Mouse (Mus musculus) heart, adult 9 months (tissue): ENCODE measurements around the gene Herc1.

Experiments used
- DNase-seq, 2 experiments: peaks; one replicate each; pipeline ENCODE4 v3.0.0; 2022; ENCODE audit warnings: low spot score in 2 of 2

The Herc1 gene

GRCm38 (mm10) chr9:66501248-66501647 is 151.0 kb downstream of the Herc1 start:
- DNase-seq = no peak

DNA sequence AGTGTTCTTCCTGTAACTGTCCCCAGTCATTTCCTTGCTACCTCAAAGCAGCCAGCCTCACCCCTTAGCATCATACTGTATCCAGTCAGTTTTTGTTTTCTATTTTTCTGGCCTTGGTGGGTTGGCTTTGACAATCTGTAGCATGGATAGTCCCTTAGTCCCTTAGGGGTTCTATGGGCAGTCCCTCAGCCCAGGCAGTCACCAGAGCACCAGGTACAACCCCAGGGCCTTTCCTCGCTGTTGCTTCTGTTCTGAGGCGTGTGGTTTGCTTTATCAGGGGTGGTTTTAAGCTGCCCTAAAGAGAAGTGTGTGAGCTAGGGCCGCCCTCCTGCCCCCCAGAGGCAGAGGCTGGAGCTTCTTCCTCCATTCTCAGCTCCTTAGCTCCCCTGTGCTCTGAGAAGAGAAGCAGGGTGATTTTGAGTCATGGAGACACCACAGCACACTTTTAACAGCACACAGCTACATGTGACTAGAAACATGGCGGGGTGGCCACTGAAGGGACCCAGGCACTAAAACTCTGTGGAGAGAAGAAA is 153.7 kb downstream of the Herc1 start:
- DNase-seq = no peak

GRCm38 (mm10) chr9:66504518-66504917 is 154.3 kb downstream of the Herc1 start:
- no peak for DNase-seq

DNA sequence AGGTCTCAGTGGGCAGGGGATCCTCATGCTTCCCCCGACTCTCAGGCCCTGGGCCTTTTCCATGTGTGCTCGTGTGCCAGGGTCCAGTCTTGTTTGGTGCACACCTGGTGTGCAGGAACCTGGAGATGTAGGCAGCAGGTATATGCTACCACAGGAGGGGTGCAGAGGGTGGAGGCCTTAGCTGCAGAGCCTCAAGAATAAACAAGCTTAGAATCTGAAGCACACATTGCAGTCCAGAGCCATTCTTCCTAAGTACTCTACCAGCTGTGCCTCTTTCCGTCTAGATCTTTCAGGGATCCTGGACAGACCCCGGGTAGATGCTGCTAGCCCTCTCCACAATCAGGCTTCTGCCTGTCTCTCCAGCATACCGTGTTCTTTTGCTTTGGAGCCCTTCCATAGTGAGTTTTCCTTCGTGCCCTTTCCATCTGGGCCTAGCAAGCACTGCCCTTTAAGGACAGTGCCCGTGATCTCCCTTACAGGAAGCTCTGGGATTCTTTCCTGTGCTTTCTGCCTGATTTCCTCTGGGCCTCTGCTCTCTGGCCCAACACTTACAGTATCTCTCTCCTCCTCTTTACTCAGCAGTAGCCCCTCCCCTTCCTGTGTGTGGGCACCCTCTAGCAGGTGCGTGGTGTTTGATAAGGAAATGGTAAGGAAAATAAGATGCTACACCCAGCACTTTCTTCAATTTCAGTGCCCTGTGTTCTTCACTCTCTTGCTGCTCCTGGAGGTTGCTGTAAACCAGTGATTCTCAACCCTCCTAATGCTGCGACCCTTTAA is 155.1 kb downstream of the Herc1 start:
- no peak for DNase-seq

GRCm38 (mm10) chr9:66506011-66506410 is 155.8 kb downstream of the Herc1 start:
- no peak for DNase-seq

DNA sequence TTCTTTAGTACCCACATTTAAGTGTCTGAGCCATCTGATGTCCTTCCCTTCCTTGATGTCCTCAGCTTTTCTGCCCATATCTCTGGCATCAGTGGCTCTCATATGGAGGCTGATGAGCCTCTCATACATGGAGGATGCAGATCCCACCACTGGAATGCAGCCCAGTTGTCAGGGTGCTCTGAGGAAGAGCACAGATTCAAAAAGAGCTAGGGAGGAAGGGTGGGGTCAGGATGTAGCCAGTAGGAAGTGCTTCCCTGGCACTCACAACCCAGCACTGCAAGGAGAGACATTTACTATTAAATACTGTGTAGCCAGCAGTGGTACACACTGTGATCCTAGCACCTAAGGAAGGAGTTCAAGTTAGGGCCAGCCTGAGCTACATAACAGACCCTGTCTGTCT is 156.2 kb downstream of the Herc1 start:
- DNase-seq = no peak

DNA sequence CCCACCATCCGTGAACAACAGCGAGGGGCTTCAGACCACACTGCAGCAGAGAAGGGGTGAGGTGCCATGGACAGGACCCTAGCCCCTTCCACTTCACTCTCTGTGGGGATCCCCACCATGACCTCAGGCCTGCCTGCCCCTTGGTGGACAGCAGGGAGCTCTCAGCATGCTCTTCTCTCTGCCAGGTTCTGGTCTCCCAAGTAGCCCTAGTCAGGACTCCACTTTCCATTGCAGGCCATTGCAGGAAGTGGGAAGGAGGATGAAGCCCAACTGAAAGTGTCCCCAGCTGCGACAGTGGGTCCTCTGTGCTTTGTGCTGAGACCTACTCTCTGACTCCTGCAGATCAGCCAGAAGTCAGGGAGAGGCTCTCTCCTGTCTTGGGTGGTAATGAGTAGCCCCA is 157.4 kb downstream of the Herc1 start:
- no peak for DNase-seq

GRCm38 (mm10) chr9:66508890-66509399 is 158.7 kb downstream of the Herc1 start:
- no peak for DNase-seq

DNA sequence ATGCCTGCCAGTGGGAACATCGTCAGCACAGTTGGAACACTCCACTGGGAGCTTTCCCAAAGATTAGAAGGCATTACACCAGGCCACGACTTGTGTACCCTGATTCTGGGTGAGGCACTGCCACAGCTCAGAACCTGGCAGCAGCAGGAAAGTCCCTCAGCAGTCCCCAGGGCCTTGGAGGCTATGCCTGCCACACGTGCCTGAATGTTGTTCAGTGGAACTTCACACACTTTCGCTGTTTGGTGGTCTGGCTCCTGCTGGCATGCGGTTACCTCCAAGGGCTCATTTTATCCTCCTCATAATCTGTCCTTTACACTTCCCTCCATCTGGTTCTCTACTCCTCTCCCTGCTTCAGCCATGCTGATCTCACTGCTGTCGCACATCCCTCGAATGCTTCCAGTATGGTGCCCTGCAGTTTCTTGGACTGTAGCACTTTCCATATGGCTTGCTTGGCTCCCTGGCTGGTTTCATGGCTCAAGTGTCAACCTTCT is 160.1 kb downstream of the Herc1 start:
- peak in 1 of 2 experiments; percentile 29 for DNase-seq

DNA sequence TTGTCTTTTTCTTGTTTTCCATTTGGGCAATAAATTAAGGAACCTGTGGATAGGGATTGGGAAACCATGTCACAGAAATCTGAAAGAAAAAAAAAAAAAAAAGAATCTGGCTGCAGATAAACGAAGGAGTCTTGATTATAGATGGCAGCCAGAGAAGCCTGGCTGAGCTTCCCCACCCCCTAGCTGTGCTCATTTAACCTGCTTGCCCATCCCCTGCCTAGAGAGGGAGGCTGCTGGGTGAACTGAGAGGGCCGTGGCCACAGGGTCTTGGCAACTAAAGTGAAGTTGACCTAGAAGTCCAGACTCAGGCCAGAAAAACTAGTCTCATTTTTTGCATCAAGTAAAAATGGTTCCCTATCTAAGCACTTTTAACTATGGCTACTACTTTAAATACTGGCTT is 160.7 kb downstream of the Herc1 start:
- DNase-seq = no peak

GRCm38 (mm10) chr9:66511580-66512350 is 161.5 kb downstream of the Herc1 start:
- peak; percentile 93 to 95 for DNase-seq

DNA sequence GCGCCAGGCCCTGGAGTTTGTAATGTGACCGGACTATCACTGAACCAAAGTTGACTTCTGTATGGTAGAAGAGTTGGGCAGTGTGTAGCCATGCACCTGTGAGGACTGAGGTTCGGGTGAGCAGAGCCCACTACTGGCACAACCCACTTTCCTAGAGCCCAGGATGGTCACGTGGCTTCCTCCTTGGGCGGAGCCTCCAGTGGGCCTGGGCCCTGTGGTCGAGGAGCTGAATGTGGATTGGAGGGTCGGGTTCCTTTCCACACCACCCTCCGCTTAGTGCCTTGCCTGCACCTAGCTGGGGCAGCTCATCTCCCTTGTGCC is 162.1 kb downstream of the Herc1 start:
- DNase-seq = peak; percentile 86 to 91

DNA sequence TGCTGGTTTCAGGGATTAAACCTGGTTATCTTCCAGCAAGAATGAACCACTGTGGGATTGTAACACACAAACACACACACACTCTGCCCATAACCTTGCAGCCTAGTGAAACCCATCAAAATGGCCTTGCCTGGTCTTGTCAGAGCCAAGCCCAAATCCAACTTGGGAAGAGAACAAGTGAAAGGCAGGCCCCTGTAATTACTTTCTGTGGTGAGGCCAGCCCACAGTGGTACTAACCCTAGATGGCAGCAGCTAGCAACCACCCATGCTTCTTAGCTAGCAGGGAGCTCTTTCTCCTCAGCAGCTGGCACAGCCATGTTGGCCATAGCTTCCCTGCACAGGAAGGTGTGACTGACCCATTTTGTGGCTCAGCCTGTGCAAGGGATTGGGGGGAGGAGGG is 162.9 kb downstream of the Herc1 start:
- DNase-seq = peak in 1 of 2 experiments; percentile 36

GRCm38 (mm10) chr9:66513661-66514255 is 163.5 kb downstream of the Herc1 start:
- DNase-seq = peak in 1 of 2 experiments; percentile 42

DNA sequence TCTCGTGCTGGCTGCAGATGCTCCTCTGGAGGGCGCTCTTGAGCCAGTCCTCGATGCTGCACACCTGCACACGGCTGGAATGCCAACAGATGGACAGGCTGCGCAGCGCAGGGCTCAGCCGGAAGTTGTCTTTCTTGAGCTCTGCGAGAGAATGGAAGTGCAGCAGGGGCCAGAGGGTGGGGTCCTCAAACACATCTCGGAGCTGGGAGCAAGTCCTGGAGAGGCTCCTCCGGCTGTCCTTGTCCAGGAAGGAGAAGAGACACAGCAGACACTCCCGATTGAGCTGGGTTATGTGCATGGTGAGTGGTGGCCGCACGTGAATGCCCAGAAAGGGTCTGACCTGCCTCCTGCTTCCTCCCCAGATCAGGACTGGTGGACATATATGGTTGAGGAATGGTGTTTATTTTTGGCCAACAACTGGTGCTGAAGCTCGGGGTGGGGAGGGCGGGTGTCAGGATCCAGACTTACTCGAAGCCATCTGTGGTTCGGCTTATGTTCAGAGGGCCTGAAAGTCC is 164.1 kb downstream of the Herc1 start, which contains the start of gene Fbxl22:
Fbxl22 (minus strand) TSS at position 338 of the 515 bp plus-strand sequence.
- peak in 1 of 2 experiments; percentile 60 for DNase-seq

GRCm38 (mm10) chr9:66515115-66515514 is 164.9 kb downstream of the Herc1 start:
- DNase-seq = no peak

DNA sequence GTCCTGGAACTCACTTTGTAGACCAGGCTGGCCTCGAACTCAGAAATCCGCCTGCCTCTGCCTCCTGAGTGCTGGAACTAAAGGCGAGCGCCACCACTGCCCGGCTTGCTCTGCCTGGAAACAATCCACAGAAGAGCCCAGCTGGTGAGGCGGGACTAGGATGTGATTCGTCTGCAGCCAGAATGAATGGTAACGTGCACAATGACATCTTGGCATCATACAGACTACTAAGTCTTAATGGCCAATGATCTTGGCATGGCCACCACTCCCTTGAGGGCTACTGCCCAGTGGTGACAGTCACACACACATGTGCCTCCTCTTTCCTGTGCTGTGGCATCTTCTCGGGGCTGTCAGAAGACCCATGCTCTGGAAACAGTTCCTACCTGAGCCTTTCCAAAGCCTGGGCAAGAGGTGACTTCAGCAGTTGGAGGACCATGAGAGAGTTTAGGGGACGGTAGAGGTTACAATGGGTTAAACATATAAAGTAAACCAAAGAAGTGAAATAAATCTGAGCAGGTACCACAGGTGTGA is 165.5 kb downstream of the Herc1 start:
- no peak for DNase-seq

GRCm38 (mm10) chr9:66516296-66516940 is 166.2 kb downstream of the Herc1 start:
- DNase-seq = no peak

GRCm38 (mm10) chr9:66517746-66518145 is 167.5 kb downstream of the Herc1 start:
- DNase-seq = no peak

DNA sequence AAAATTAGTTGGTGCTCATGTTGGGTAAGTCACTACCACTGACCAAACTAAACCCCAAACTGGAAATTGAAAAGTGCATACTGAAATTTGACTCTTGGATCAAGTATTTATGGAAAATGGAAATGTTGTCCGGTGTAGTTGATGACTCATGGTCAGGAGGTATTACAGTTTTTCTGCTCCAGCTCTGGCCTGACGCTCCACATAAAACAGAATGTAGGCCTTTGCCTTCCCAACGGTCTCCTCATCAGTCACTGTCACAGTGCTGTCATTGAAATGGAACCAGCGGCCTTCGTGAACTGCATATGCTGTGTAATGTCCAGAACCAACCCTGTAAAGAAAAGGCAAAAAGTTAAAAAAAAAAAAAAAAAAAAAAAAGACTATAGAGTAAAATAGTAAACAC is 168.0 kb downstream of the Herc1 start:
- DNase-seq = no peak

- no peak for DNase-seq
Measured at GRCm38 (mm10) chr9:66518901-66519300, 168.7 kb downstream of the Herc1 start.
